Mouse (Mus musculus): ENCODE results near the gene Asl. TPM values are rescaled to one million over a fixed set of nuclear protein-coding genes. Genes with fewer than 3 reads are reported as not detected.

Gene Asl
- polyA plus RNA-seq, 1 experiment from 2014 or later: 27.3 TPM

- DNase-seq (ENCODE audit: low spot score) (no peak), ATAC-seq (ENCODE audit: low FRiP score, low TSS enrichment) (no peak)
- Histone ChIP-seq H3K9me3 (ENCODE audit: control insufficient read depth, low read length) (no peaks in the 10 kb centered on the region), H3K4me3 (ENCODE audit: low read depth, low read length) (no peak within 1 kb of the TSS), H3K36me3 (ENCODE audit: control insufficient read depth, insufficient read depth, low read length) (no peaks in the 10 kb centered on the region), H3K9ac (ENCODE audit: low read length) (no peak within 1 kb of the TSS), H3K27ac (replicated peaks) (no peak within 1 kb of the TSS), H3K4me1 (replicated peaks; ENCODE audit: control insufficient read depth, insufficient read depth) (no peaks in the 10 kb centered on the region), H3K27me3 (ENCODE audit: control insufficient read depth, insufficient read depth, low read length) (no peaks in the 10 kb centered on the region; the same call in 1 of the 2 replicates), H3K4me2 (replicated peaks; ENCODE audit: low read depth) (no peak within 1 kb of the TSS)
- TF ChIP-seq EP300 (optimal IDR thresholded peaks at IDR 0.05) (no peak), CTCF (IDR thresholded peaks at IDR 0.05; ENCODE audit: low read depth) (no peak)
- 84% methylated on average over 6 of the region's 6 CpGs for WGBS
These were observed 44.0 kb upstream of the Asl start, which contains the start of gene Tpst1 for GRCm38 (mm10) chr5:130073026-130073425. Tpst1 (plus strand) TSS chr5:130073326.

- Histone ChIP-seq H3K27me3 (ENCODE audit: control insufficient read depth, insufficient read depth, low read length) (no peaks in the 10 kb centered on the region; the same call in 1 of the 2 replicates), H3K4me2 (replicated peaks; ENCODE audit: low read depth) (no peak overlapping the region), H3K27ac (replicated peaks) (no peak overlapping the region), H3K9ac (ENCODE audit: low read length) (no peak overlapping the region), H3K4me1 (replicated peaks; ENCODE audit: control insufficient read depth, insufficient read depth) (no peaks in the 10 kb centered on the region), H3K36me3 (ENCODE audit: control insufficient read depth, insufficient read depth, low read length) (no peaks in the 10 kb centered on the region), H3K9me3 (ENCODE audit: control insufficient read depth, low read length) (no peaks in the 10 kb centered on the region), H3K4me3 (ENCODE audit: low read depth, low read length) (no peak overlapping the region)
- no peak for DNase-seq (ENCODE audit: low spot score)
- no peak for ATAC-seq (ENCODE audit: low FRiP score, low TSS enrichment)
- WGBS: 56% methylated on average over 3 of the region's 3 CpGs
- TF ChIP-seq CTCF (IDR thresholded peaks at IDR 0.05; ENCODE audit: low read depth) (no peak), EP300 (optimal IDR thresholded peaks at IDR 0.05) (no peak)
These were observed 38.8 kb upstream of the Asl start for GRCm38 (mm10) chr5:130067841-130068264.

GRCm38 (mm10) chr5:130065579-130065978, 36.5 kb upstream of the Asl start:
- no peak for ATAC-seq (ENCODE audit: low FRiP score, low TSS enrichment)
- DNase-seq (ENCODE audit: low spot score): no peak
- H3K4me3 ChIP-seq (ENCODE audit: low read depth, low read length): no peak overlapping the region

GRCm38 (mm10) chr5:130063760-130064159, 34.7 kb upstream of the Asl start:
- H3K4me3 ChIP-seq (ENCODE audit: low read depth, low read length): no peak overlapping the region
- DNase-seq (ENCODE audit: low spot score): peak; percentile 57
- H3K9me3 ChIP-seq (ENCODE audit: control insufficient read depth, low read length): no peaks in the 10 kb centered on the region
- peak overlapping the region; percentile 53 for H3K27ac ChIP-seq (replicated peaks)
- no peaks in the 10 kb centered on the region for H3K36me3 ChIP-seq (ENCODE audit: control insufficient read depth, insufficient read depth, low read length)
- H3K27me3 ChIP-seq (ENCODE audit: control insufficient read depth, insufficient read depth, low read length): no peaks in the 10 kb centered on the region
- H3K9ac ChIP-seq (ENCODE audit: low read length): no peak overlapping the region
- WGBS: 63% methylated on average over 2 of the region's 2 CpGs
- ATAC-seq (ENCODE audit: low FRiP score, low TSS enrichment): peak; percentile 71
- no peak overlapping the region for H3K4me2 ChIP-seq (replicated peaks; ENCODE audit: low read depth)
- H3K4me1 ChIP-seq (replicated peaks; ENCODE audit: control insufficient read depth, insufficient read depth): no peaks in the 10 kb centered on the region; the same call in 1 of the 2 replicates
- no peak for TF ChIP-seq CTCF (IDR thresholded peaks at IDR 0.05; ENCODE audit: low read depth)
- no peak for TF ChIP-seq EP300 (optimal IDR thresholded peaks at IDR 0.05)

More at GRCm38 (mm10) chr5:130065579-130065978, 36.5 kb upstream of the Asl start:
- Histone ChIP-seq H3K36me3 (ENCODE audit: control insufficient read depth, insufficient read depth, low read length) (no peaks in the 10 kb centered on the region), H3K9me3 (ENCODE audit: control insufficient read depth, low read length) (no peaks in the 10 kb centered on the region), H3K4me1 (replicated peaks; ENCODE audit: control insufficient read depth, insufficient read depth) (no peaks in the 10 kb centered on the region), H3K9ac (ENCODE audit: low read length) (no peak overlapping the region), H3K27me3 (ENCODE audit: control insufficient read depth, insufficient read depth, low read length) (no peaks in the 10 kb centered on the region), H3K4me2 (replicated peaks; ENCODE audit: low read depth) (no peak overlapping the region), H3K27ac (replicated peaks) (no peak overlapping the region)
- 97% methylated on average over 1 of the region's 1 CpGs for WGBS
- TF ChIP-seq CTCF (IDR thresholded peaks at IDR 0.05; ENCODE audit: low read depth): peak; percentile 65
- TF ChIP-seq EP300 (optimal IDR thresholded peaks at IDR 0.05): no peak

GRCm38 (mm10) chr5:130062096-130062495, 33.0 kb upstream of the Asl start:
- H3K9me3 ChIP-seq (ENCODE audit: control insufficient read depth, low read length): no peaks in the 10 kb centered on the region
- 56% methylated on average over 2 of the region's 2 CpGs for WGBS
- no peaks in the 10 kb centered on the region for H3K27me3 ChIP-seq (ENCODE audit: control insufficient read depth, insufficient read depth, low read length)
- H3K4me3 ChIP-seq (ENCODE audit: low read depth, low read length): no peak overlapping the region
- no peak for DNase-seq (ENCODE audit: low spot score)
- H3K4me1 ChIP-seq (replicated peaks; ENCODE audit: control insufficient read depth, insufficient read depth): no peaks in the 10 kb centered on the region; the same call in 1 of the 2 replicates
- H3K36me3 ChIP-seq (ENCODE audit: control insufficient read depth, insufficient read depth, low read length): no peaks in the 10 kb centered on the region
- H3K9ac ChIP-seq (ENCODE audit: low read length): no peak overlapping the region
- no peak for ATAC-seq (ENCODE audit: low FRiP score, low TSS enrichment)
- TF ChIP-seq CTCF (IDR thresholded peaks at IDR 0.05; ENCODE audit: low read depth) (no peak), EP300 (optimal IDR thresholded peaks at IDR 0.05) (no peak)
- peak overlapping the region; percentile 45; the same call in 1 of the 2 replicates for H3K27ac ChIP-seq (replicated peaks)
- H3K4me2 ChIP-seq (replicated peaks; ENCODE audit: low read depth): no peak overlapping the region

- Histone ChIP-seq H3K4me3 (ENCODE audit: low read depth, low read length) (no peak overlapping the region), H3K9me3 (ENCODE audit: control insufficient read depth, low read length) (no peaks in the 10 kb centered on the region), H3K9ac (ENCODE audit: low read length) (no peak overlapping the region), H3K36me3 (ENCODE audit: control insufficient read depth, insufficient read depth, low read length) (no peaks in the 10 kb centered on the region), H3K27ac (replicated peaks) (no peak overlapping the region; the same call in 1 of the 2 replicates), H3K4me1 (replicated peaks; ENCODE audit: control insufficient read depth, insufficient read depth) (no peaks in the 10 kb centered on the region; the same call in 1 of the 2 replicates), H3K4me2 (replicated peaks; ENCODE audit: low read depth) (no peak overlapping the region), H3K27me3 (ENCODE audit: control insufficient read depth, insufficient read depth, low read length) (no peaks in the 10 kb centered on the region)
- ATAC-seq (ENCODE audit: low FRiP score, low TSS enrichment): no peak
- TF ChIP-seq EP300 (optimal IDR thresholded peaks at IDR 0.05): no peak
- no peak for TF ChIP-seq CTCF (IDR thresholded peaks at IDR 0.05; ENCODE audit: low read depth)
- WGBS: 79% methylated on average over 4 of the region's 4 CpGs
- DNase-seq (ENCODE audit: low spot score): no peak
These were observed 31.2 kb upstream of the Asl start for GRCm38 (mm10) chr5:130060329-130060665.
